Mouse (Mus musculus) small intestine, adult 2 months (tissue): ENCODE data around the gene Edem1.
"Not testable (repeated sequence)": the region's sequence is repeated elsewhere in the genome, so short reads cannot be mapped to it uniquely, and the experiment has no call there.

Experiments used
- CTCF ChIP-seq: fragments of 200-500 bp; IDR thresholded peaks from 2 replicates; pipeline ENCODE4 v1.5.1; 2012; ENCODE audit warnings: low read depth, mild to moderate bottlenecking, control low read depth, inconsistent platforms, low read length, moderate library complexity, mixed read lengths; ENCODE audit not compliant: insufficient replicate concordance, insufficient read length; ENCODE audit errors: extremely low read depth
- POLR2A ChIP-seq: fragments of 200-500 bp; IDR thresholded peaks from 2 replicates; pipeline ENCODE4 v1.6.1; 2012; ENCODE audit warnings: low read depth, mild to moderate bottlenecking, control low read depth, inconsistent platforms, low read length, moderate library complexity

- TF ChIP-seq CTCF, POLR2A: not testable (repeated sequence)
Observed at GRCm38 (mm10) chr6:108869031-108869430, 40.6 kb downstream of the Edem1 start.
